Comparison of ENCODE assay signal across 22 mouse cellular contexts in the genomic region with DNA sequence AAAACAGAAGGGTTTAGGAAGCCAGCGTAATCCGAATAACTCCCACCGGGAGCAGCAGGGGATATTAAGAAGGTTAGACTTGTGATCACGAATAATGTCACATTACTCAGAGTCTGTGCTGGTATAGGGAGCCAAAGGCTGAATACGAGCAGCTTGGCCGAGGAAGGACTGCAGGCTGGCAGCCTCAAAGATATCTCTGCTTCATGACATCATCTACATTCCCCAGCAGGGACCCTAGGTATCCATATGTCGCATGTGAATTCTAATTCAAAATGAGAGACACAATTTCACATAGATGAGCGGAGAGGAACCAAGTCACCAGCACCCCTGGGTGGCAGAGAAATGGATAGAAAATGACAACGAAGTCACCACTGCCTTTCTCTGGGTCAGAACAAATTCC. TPM values are rescaled to one million over a fixed set of nuclear protein-coding genes. Genes with fewer than 3 reads are reported as not detected.
DNase-seq lines count a peak whose midpoint lies in the region; ATAC-seq and TF ChIP-seq lines count a peak whose summit lies in the region.
"Had no signal": no experiment of that assay in that cellular context is flagged by ENCODE, and none has a peak within 500 bp of the region (broad histone marks: within the 10 kb centered on the region; RNA-seq: fewer than 3 reads in every experiment).

No protein-coding gene starts in this region.

- no peaks in the 10 kb centered on the region for H3K4me1 ChIP-seq in hindbrain, postnatal 0 days (ENCODE audit: insufficient read depth, low read length)
- H3K4me1 ChIP-seq in hindbrain, embryonic 10.5 days (replicated peaks): no peaks in the 10 kb centered on the region
- H3K4me1 ChIP-seq in liver, postnatal 0 days (ENCODE audit: insufficient read depth): no peaks in the 10 kb centered on the region
- H3K4me1 ChIP-seq: forebrain, embryonic 10.5 days; limb, embryonic 12.5 days; midbrain, embryonic 10.5 days; neural tube, embryonic 15.5 days; stomach, embryonic 15.5 days had no signal

- peak; percentile 39 for DNase-seq in hindbrain, postnatal 0 days (ENCODE audit: low spot score)
- DNase-seq in hindbrain, embryonic 10.5 days (ENCODE audit: low spot score): no peak
- peak; percentile 84 for DNase-seq in cerebellum, adult 8-10 months
- DNase-seq in cerebellum, postnatal 36 days: peak; percentile 83 to 93
- no peak for DNase-seq in liver, postnatal 0 days
- no peak for DNase-seq in B cell, adult 2 months
- DNase-seq: gastrocnemius, postnatal 36 days; kidney, adult 18-20 months; lung, adult 18-20 months; lung, postnatal 10 days; thymus, postnatal 4 days had no signal

- H3K27me3 ChIP-seq in hindbrain, postnatal 0 days (ENCODE audit: insufficient read depth, low read length): no peaks in the 10 kb centered on the region
- H3K27me3 ChIP-seq in hindbrain, embryonic 10.5 days (ENCODE audit: insufficient read depth, poor library complexity, severe bottlenecking): no peaks in the 10 kb centered on the region
- H3K27me3 ChIP-seq in liver, postnatal 0 days (ENCODE audit: insufficient read depth, low read length): no peaks in the 10 kb centered on the region
- H3K27me3 ChIP-seq: CH12.LX; limb, embryonic 12.5 days; neural tube, embryonic 15.5 days; stomach, embryonic 15.5 days had no signal

- no peak overlapping the region for H3K27ac ChIP-seq in hindbrain, postnatal 0 days
- H3K27ac ChIP-seq in hindbrain, embryonic 10.5 days: no peak overlapping the region
- H3K27ac ChIP-seq in liver, postnatal 0 days (ENCODE audit: low read depth): no peak overlapping the region
- H3K27ac ChIP-seq: forebrain, embryonic 10.5 days; kidney, postnatal 0 days; limb, embryonic 12.5 days; midbrain, embryonic 10.5 days; neural tube, embryonic 15.5 days; stomach, embryonic 15.5 days had no signal

- H3K4me3 ChIP-seq in hindbrain, postnatal 0 days (ENCODE audit: low read length): no peak overlapping the region
- H3K4me3 ChIP-seq in hindbrain, embryonic 10.5 days: no peak overlapping the region
- H3K4me3 ChIP-seq in liver, postnatal 0 days (ENCODE audit: low read depth, low read length): no peak overlapping the region
- H3K4me3 ChIP-seq: forebrain, embryonic 10.5 days; limb, embryonic 12.5 days; midbrain, embryonic 10.5 days; neural tube, embryonic 15.5 days; stomach, embryonic 15.5 days had no signal

- H3K36me3 ChIP-seq in hindbrain, postnatal 0 days (ENCODE audit: insufficient read depth, low read length): no peaks in the 10 kb centered on the region
- no peaks in the 10 kb centered on the region for H3K36me3 ChIP-seq in hindbrain, embryonic 10.5 days
- no peaks in the 10 kb centered on the region for H3K36me3 ChIP-seq in liver, postnatal 0 days (replicated peaks; ENCODE audit: insufficient read depth, low read length)
- H3K36me3 ChIP-seq: forebrain, embryonic 10.5 days; G1E; limb, embryonic 12.5 days; midbrain, embryonic 10.5 days; neural tube, embryonic 15.5 days; stomach, embryonic 15.5 days had no signal

- H3K4me2 ChIP-seq in hindbrain, postnatal 0 days (ENCODE audit: low read depth, low read length): no peak overlapping the region
- no peak overlapping the region for H3K4me2 ChIP-seq in liver, postnatal 0 days (ENCODE audit: low read depth, low read length)
- H3K4me2 ChIP-seq: limb, embryonic 12.5 days; liver, embryonic 11.5 days; neural tube, embryonic 15.5 days; stomach, embryonic 15.5 days had no signal

- ATAC-seq in hindbrain, postnatal 0 days: 0 out of 2 replicates have a peak, but pooled peaks have one; percentile 49
- ATAC-seq in cerebellum, adult (ENCODE audit: insufficient number of reproducible peaks, low FRiP score, low TSS enrichment): peak; percentile 98
- ATAC-seq in liver, postnatal 0 days: no peak
- ATAC-seq: Patski had no signal

- H3K9ac ChIP-seq in hindbrain, postnatal 0 days (replicated peaks; ENCODE audit: low read length): no peak overlapping the region
- no peak overlapping the region for H3K9ac ChIP-seq in liver, postnatal 0 days (replicated peaks)
- H3K9ac ChIP-seq: limb, embryonic 12.5 days; neural tube, embryonic 15.5 days; stomach, embryonic 15.5 days had no signal

- 61% methylated on average over 9 of the region's 9 CpGs for WGBS in hindbrain, postnatal 0 days
- WGBS in hindbrain, embryonic 10.5 days: 85% methylated on average over 9 of the region's 9 CpGs
- WGBS in liver, postnatal 0 days (ENCODE audit: insufficient replicate concordance): 78% methylated on average over 9 of the region's 9 CpGs

- TF ChIP-seq EP300 in liver, postnatal 0 days (IDR thresholded peaks at IDR 0.05; ENCODE audit: low read depth): no peak

- TF ChIP-seq CTCF in hindbrain, postnatal 0 days (IDR thresholded peaks at IDR 0.05; ENCODE audit: low read depth): no peak
- no peak for TF ChIP-seq CTCF in liver, postnatal 0 days (IDR thresholded peaks at IDR 0.05; ENCODE audit: low read depth)

- no peaks in the 10 kb centered on the region for H3K9me3 ChIP-seq in hindbrain, postnatal 0 days (ENCODE audit: low read length)
- no peaks in the 10 kb centered on the region for H3K9me3 ChIP-seq in hindbrain, embryonic 10.5 days
- H3K9me3 ChIP-seq in liver, postnatal 0 days (ENCODE audit: low read length): no peaks in the 10 kb centered on the region
- H3K9me3 ChIP-seq: forebrain, embryonic 10.5 days; G1E; limb, embryonic 12.5 days; midbrain, embryonic 10.5 days; neural tube, embryonic 15.5 days; stomach, embryonic 15.5 days had no signal

RNA-seq across cellular contexts. Expression of gene Cacna1e, which starts 22.9 kb away (rescaled TPM):
- total RNA-seq in hindbrain, postnatal 0 days (2014; rRNA removed): 57.5 and 58.2 TPM in 2 replicates
- 8.0 and 8.9 TPM in 2 replicates for polyA plus RNA-seq in hindbrain, postnatal 0 days (2015; fragmentation: Nextera tagmentation; extraction: Ambion mirVana)
- 1.1 and 1.8 TPM in 2 replicates for polyA plus RNA-seq in hindbrain, embryonic 10.5 days (2016; fragmentation: Nextera tagmentation; extraction: Ambion mirVana)
- 0.20 and 0.26 TPM in 2 replicates for polyA plus RNA-seq in liver, postnatal 0 days (2015; fragmentation: Nextera tagmentation; extraction: Ambion mirVana)
- polyA plus RNA-seq: G1E, Patski had no signal

Comparison
In these comparisons a context has a peak if more than half of its experiments do, and no peak if none do; other contexts are left out.
1. DNase-seq: peak in hindbrain, postnatal 0 days (single experiment), cerebellum, adult 8-10 months (single experiment) and cerebellum, postnatal 36 days (2 of 2); none in hindbrain, embryonic 10.5 days (single experiment), liver, postnatal 0 days (single experiment) and B cell, adult 2 months (0 of 2).